Mouse (Mus musculus) monocyte, adult 2 months (primary cell): ENCODE measurements around the gene Aoah.

Source experiments
- DNase-seq, 2 experiments: peaks; one replicate each; pipeline ENCODE4 v3.0.0; 2022; ENCODE audit warnings: low spot score in 2 of 2, low read depth in 1 of 2

The Aoah gene

DNA sequence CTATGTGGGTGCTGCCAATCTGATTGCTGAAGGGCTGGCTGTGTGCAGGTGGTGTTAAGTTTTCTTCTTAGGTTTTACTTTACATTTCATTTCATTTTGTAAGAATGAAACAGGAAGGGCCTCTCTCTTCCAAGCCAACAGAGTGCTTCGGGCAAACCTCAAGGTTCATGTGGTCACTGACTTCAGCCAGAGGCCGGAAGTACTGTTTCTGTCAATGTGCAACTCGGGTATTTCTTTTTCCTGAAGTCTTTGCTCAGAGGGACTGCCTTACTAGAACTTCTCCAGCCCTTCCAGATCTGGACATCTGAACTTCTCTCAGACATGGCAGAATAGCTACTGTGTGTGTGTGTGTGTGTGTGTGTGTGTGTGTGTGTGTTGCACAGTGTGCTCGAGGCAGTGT lies at the start of gene Aoah:
Gene Aoah (plus strand): TSS at position 213 of the 400 bp plus-strand sequence.
- DNase-seq: no peak

DNA sequence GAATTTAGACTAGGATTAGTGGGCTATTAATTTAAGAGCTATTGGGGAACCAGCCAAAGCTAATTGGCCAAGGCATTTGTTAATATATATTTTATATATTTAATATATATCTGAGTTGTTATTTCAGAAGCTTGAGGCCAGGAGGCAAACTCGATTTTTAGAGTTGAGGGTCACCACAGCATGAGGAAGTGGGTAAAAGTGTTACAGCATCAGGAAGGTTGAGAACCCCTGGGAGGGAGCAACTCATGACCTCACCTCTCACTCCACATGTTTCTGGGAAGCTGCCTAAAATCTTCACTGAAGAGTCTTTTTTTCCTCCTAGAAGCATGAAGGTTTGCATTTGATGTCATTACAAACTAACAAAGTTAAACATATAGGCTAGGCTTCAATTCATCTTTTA lies 39.1 kb upstream of the Aoah start:
- DNase-seq: no peak

DNA sequence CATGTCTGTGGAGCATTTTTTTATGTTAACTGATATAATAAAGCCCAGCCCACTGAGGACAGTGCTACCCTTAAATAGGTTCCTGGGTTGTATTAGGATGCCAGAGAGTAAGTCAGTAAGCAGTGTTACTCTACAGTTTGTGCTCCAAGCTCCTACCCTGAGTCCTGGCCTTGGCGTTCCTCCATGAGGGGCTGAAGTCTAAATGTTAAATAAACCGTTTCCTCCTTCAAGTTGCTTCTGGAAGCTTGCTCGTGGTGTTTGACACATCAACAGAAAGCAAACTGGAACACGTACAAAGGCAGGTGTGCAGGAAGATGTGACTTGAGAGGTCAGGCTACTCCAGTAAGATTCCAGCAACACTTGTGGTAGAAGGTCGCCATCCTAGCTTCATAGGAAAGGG lies 10.3 kb upstream of the Aoah start:
- no peak for DNase-seq

DNA sequence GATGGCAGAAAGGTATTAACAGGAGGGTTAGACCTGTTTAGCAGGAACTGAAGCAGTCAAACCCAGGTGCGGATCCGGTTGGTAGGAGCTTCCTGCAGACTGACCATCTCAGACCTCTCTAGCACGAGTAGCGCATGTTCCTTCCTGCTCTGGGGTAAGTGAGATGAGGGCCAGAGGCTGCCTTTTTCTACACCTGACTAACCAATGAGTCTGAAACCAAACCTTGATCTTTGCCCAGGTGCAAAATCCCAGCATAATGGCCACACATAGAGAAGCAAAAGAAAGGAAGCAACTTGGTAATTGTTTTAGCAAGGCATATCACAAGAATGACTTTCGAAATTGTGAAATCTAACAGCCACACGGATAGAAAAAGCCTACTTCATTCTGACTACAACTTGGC lies 9.9 kb upstream of the Aoah start:
- DNase-seq: no peak

DNA sequence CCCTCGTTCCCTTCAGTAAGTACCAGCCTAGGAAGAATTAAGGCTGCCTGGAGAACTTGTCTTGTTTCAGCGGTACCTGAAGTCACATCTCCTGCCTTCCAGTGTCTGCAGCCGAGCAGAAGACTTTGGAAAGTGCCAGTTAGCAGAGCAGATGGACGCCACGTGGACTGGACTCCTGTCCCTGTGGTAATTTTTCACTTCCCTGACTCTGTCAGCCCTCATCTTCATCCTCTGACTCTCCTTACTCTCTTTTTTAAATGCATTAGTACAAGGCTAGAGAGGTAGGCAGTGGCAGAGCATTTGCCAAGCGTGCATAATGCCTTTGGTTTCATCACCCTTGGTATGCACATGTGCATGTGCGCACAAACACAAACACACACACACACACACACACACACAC lies 8.0 kb upstream of the Aoah start:
- DNase-seq: no peak

DNA sequence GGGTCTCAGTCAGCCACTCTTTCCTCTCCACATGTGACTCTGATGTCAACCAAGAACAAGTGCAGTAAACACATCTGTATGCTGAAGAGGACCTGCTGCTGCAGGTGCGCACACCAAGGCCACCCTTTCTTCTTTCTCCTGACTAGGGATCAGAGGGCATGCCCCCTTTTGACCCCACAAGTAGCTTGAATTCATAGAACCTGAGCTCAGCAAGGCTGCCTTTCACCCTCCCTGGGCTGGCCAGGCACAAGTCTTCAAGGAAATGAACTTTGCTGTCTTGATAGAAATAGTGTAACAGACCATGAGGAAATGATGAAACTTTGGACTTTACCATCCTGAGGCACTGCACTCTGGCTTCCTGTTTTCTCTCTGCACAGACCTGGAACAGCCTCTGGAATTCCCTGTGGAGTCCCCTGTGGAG lies 7.1 kb upstream of the Aoah start:
- DNase-seq: peak in 1 of 2 experiments; percentile 17

DNA sequence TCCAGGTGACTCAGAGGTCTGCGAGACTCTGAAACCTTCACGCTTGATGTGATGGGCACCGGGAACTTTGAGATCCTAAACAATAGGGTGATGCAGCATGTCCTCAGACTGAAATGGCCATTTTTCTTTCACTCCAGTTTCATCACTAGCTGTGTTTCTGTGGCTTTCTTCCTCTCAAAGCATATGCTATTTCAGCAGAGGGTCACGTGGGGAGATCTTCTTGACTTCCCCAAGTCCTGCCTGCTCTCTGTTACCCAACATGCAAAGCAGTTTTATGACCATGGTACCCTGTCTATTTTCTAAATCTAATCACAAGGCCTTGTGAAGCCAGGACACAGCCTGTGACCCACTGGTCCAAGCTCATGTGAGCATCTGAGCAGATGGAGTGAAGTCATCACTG lies 6.0 kb upstream of the Aoah start:
- peak in 1 of 2 experiments; percentile 19 for DNase-seq

DNA sequence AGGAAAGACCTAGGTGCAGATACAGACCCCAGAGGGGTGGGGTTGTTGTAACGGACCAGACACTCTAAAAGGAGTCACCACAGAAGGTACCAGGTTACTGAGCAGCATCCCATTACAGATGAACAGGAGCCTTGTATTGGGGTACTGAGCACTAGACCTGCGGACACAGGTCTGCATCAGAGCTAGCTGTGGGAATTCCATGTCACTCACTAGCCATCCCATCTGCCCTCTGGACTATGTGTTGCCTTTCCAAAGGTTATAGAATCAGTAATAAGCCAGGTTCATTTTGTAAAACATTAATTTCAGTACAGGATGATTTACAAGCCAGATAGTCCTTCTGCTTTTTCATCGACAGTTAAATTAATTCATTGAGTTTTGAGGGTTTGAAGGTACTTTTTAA lies 2.7 kb downstream of the Aoah start:
- DNase-seq: no peak

DNA sequence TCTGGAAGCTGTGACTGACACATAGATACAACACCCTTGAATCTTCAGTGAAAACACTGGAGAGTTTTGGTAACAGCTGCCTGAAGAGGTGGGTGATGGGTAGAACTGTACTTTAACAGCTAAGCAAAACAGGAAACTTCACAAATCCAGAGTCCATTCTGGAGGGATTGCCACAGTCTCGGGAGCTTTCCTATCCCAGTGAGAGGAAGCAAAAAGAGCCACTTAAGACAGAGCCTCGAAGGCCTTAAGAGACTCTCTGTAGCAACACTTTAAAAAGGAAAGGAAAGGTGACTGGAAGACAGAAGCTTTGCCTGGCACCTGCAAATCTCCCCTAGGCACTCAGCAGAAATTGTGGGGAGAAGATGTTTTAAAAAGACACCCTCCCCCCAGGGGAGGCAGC lies 4.6 kb downstream of the Aoah start:
- no peak for DNase-seq

DNA sequence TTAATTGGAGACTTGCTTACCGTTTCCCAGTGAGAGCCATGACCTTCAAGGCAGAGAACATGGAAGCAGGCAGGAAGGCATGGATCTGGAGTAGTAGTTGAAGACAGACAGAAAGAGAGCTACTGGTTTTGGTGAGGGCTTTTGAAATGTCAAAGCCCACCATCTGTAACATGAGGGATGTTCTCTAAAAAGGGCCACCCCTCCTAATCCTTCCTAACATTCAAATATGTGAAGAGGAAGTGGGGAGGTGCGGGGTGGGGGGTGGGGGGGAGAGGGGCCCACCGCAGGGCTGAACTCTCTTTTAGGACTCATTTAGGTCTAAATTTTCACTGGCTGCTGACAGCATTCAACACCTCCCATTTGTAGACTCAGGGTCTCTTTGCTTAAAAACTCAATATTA lies 5.9 kb downstream of the Aoah start:
- DNase-seq: no peak

DNA sequence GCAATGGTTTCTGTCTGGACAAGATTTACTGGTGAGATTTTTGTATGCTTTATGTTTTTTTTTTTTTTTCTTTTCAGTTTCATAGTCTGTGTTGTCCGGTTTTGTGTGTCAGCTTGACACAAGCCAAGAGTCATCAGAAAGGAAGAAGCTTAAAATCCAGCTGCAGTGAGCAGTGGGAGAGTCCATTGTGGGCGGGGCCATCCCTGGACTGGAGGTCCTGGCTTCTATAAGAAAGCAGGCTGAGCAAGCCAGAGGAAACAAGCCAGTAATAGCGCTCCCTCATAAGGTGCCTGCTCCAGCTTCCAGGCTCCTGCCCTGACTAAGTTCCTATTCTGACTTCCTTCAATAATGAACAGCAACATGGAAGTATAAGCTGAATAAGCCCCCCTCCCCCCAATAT lies 6.7 kb downstream of the Aoah start:
- DNase-seq: no peak

DNA sequence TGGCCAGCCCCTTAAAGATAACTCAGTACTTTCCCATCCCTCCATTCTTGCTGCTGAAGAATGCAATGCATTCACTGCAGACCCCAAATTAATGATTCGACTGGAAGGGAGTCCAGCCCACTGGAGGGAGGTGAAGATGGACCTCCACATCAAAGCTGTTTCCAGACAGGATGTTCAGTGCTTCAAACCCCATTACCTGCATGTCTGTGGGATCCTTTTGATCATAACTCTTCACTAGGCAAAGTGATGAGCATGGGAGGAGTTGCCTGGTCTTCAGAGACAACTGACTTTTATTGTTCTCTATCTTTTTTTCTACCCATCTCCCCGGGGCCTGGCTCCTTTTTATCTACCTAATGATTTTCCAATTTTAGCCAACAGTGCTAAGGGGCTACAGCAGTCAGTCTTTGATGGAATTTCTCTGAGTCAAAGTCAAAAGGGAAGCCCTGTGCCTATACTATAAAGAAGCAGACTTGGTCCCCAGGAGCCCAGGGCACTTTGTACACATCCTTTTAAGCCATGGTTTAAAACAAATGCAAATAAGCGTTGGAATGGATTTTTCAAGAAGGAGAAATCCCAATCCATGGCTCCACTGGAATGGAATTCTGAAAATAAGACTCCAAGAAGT lies 18.0 kb downstream of the Aoah start:
- no peak for DNase-seq

DNA sequence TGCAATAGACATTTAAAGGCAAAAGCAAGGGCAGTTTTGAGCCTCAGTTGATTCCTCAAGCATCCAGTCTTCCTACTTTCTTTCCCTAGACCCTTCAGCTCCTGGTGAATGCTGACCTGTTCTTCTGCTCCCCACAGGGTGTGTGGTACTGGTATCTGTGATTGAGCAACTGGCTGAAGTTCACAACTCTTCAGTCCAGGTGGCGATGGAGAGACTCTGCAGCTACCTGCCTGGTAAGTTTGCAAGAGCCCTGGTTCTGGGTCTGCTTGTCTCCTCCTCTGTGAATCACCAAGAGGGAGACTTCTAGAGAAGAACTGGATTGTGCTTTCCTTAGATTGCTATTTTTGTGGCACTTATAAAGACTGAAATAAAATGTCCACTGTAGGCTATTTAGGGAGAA lies 22.5 kb downstream of the Aoah start:
- no peak for DNase-seq

DNA sequence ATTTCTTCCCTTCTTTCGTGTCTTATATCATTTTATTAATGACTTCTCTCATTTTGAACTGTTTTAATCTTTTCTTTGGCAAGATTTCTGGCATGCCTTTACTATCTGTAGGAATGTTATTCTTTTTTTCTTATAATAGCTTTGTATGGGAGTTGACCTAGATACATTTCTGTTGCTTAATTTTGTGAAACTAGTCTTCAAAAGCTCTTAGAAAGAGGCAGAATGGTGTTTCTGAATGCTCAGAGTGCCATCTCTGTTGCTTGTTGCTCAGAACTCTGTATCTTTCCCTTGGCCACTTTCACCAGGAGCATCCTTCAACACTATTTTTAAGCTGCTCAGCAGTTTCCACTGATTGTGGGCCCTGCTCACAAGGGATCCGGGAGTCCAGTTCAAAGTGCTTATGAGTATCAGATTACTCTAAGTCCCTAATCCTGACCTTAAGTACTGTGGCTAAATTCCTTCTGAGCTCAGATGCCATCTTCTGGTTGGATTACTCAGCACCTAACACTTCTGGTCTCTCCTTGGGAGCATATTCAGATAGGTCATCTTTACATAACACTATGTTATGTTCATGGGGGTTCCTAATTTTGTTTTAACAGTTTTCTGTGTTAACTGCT lies 26.9 kb downstream of the Aoah start:
- DNase-seq: no peak

DNA sequence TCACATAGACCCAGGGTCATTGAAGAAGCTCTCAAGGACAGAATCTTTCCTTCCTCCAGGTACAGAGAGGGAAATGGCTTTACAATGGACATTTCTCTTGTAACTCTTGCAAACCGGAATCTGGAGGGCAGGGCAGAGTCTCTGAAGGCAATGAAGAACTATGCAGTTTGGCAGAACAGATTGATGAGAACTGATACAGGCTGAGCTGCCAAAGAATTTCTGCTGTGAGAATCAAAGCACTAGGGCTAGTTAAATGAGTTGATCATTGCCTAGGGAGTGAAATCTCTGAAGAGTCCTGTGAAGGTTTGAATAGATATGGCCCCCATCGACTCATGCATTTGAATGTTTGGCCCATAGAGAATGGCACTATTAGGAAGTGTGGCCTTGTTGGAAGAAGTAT lies 34.8 kb downstream of the Aoah start:
- DNase-seq: no peak

DNA sequence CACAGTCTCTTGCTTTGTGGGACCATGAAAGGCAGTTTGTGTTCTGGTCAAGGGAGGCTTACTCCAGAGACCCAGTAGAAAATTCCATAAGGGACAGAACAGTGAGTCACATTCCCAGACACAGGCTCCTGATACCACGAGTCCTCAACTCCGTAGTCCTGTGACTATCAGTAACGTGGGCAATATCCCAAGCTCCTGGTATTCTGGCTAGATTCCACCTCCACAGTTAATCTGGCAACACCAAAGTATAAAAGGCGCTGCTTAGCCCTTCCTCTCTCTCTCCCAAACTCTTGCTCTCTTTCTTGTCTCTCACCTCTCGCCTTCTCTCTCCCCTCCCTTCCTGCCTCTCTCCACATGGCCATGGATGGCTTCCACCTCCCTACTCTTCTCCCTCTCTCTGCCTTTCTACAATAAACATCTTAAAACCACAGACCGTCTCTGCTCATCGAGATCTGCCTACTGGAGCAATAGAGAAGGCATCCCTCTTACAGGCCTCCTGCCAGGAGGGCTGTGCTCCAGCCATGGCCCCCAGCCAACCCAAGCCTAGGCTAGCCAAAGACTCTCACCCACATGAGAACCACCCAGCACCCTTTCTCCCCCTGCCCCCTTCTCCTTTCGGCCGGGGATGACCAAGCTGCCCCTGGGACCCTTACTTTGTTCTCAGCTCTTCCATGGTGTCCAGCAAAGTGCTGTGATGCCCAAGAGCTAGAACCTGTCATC lies 35.4 kb downstream of the Aoah start:
- DNase-seq: no peak

DNA sequence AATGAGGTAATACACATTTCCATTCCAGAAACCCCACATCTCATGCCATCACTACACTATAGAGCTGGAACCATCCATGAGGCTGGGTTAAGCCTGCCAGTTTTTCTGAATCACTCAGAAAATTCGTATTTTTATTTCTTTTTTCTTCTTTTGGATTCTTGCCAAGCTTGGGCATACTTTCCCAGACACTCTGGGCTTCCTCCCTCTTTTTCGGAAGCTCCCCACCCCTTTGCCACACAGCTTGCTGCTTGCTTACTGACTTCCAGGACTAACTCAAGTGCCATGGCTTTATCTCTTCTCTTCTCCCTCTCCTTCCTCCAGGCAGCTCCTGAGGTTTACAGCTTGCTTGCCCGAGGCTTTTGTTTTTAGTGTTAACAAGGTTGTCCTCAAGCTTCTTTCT lies 62.0 kb downstream of the Aoah start:
- DNase-seq: no peak

DNA sequence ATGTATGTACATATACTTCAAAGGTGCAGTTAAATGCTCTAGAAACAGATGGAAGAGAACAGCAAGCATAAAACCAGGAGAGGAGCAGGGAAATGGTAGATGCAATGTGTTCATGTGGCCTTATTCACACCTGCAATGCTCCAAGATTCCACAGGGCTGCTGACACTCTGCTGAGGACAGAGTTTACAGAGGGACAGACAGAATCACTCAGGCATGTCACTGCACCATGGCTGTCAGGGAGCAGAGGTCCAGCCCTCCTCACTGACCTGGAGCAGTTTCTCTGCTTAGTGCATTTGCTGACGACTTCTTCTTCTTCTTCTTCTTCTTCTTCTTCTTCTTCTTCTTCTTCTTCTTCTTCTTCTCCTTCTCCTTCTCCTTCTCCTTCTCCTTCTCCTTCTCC lies 105.5 kb downstream of the Aoah start:
- DNase-seq: no peak

DNA sequence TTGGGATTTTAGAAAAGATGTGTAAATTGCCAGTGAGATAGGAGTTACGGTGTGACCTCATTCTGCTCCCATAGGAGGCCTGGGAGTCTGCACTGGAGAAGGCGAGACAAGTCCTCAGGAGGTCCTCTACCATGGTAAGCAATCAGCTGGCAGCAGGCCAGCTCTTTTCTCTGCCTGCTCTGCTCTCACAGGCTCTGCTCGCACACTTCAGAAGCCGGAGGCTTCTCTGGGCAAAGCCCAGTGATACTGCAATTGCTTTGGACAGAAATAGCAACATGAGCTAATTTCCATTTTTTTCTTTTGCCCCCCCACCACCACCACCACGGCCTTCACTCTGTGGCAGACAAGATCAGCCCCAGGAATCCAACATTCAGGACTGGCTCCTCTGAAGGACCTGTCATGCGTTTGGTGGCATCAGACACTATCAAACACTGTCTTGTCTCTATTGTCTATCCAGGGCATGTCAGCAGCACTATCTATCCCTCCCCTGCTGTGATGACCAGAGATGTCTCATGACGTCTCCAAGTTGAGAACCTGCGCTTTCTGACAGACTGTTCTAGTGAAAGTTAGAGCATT lies 106.6 kb downstream of the Aoah start:
- no peak for DNase-seq

DNA sequence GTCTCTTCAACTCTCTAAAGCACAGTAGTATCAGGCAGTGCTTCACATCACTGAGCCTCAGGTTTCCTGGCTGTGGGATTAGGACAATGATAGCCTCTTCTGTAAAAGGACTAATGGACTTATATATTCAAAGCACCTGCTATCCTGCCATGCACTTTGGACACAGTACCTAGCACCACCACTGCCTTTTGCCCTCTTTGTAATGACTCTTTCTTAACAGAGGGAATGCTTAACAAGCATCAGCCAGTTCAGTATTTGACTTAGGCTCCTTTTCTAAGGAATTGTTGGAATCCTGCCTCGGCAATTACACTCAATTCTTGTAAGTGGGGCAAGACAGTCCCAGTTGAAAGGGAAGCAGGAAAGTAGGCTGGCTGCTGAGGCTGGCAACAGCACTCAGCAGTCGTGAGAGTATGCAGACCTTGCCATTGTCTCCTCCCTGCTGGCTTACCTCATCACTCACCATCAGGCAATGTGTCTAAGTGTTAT lies 107.1 kb downstream of the Aoah start:
- no peak for DNase-seq

DNA sequence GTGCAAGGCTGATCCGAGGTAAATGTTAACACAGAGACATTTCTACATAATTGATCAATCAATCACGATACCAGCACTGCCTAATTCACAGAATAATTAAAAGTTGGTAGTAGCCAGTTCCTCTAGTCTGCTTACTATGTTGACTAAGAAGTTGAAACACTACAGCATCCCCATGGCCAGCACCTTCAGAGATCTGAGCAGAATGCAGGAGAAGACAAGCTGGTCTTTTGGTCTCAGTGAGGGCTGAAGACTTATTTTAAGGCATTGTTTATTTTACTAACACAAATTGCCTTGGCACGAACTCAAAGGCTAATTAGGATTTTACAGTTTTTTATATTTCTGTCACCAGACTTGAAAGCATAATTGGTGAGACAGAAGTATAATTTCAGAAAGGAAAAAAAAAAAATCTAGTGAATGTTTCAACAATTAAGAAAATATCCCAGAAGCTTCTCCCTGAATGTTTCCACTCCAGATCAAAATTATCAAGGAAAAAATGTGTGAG lies 107.8 kb downstream of the Aoah start:
- DNase-seq: no peak

DNA sequence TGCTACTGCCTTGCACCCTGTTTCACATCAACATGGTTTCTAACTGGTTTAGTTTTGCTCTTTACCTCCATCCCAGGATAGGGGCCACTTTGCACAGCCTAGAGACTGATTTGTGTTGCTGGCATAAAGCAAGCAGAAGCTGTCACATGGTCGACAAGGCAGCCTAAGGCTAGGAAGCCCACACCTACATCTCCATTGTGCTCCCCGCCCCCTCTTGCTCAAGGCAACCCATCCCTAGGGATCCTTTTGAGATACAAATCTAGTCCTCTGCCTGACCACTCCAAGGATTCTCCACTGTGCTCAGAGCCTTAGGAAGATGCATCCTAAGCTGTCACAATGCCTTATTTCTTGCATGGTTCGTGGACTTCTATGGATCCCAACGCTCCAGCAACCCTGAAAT lies 110.2 kb downstream of the Aoah start:
- DNase-seq: no peak
